Mouse (Mus musculus) lung, postnatal 36 days (tissue): ENCODE results near the gene Polr3b.

ENCODE experiments used
- DNase-seq: peaks from one replicate; pipeline ENCODE4 v3.0.0; 2022; ENCODE audit warnings: mixed read lengths

Polr3b gene

DNA sequence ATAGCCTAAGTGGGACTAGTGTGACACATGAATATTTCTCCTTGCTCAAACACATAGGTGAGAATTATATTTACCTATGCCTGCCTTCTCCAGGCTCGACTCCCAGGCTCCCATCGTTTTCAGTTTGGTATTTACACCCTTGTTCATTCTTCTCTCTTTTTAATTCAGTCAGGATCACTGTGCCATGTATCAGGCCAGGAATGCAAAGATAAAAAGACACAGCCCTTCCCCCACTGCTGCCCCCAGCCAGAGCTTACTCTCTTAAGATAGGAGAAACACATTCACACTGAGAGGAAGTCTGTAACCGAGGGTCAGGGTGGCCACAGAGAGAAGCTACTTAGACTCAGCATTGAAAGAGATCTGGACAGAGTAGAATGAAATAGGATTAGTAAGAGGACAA is 10.4 kb upstream of the Polr3b start:
- no peak for DNase-seq

DNA sequence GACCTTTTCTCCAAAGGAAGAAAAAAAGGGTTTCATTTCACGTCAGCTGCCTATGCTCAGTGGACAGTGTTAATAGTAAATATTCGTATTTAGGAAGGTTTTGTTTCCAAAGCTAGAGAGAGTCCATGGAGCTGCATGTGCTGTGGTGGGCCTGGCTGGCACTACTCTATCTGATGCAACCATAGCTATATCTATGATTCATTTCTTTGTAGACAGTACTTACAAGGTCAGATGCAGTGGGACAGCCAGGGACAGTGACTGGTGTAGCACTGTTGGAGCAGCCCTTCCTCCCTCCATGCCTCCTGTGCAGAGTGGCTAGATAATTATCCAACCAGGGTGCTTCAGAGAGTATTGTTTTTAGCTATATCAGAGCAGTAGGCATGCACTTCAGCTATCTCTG is 9.8 kb upstream of the Polr3b start:
- no peak for DNase-seq

- no peak for DNase-seq
Measured at GRCm38 (mm10) chr10:84613366-84613765, 8.7 kb upstream of the Polr3b start.

DNA sequence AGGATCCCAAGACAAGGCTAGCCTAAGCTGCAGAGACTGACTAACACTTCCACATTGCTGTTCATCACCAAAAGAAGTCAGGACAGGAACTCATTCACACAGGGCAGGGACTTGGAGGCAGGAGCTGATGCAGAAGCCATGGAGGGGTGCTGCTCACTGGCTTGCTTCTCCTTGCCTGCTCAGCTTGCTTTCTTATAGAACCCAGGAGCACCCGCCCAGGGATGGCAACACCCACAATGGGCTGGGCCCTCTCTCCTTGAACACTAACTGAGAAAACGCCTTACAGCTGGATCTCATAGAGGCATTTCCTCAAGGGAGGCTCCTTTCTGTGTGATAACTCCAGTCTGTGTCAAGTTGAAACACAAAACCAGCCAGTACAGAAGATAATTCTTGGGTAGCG is 7.0 kb upstream of the Polr3b start:
- no peak for DNase-seq

GRCm38 (mm10) chr10:84631182-84631581 is 9.1 kb downstream of the Polr3b start:
- DNase-seq: peak; percentile 37

GRCm38 (mm10) chr10:84632005-84632404 is 9.9 kb downstream of the Polr3b start:
- DNase-seq: no peak

- no peak for DNase-seq
Measured at GRCm38 (mm10) chr10:84636656-84637055, 14.6 kb downstream of the Polr3b start.

GRCm38 (mm10) chr10:84638382-84638781 is 16.3 kb downstream of the Polr3b start:
- no peak for DNase-seq

DNA sequence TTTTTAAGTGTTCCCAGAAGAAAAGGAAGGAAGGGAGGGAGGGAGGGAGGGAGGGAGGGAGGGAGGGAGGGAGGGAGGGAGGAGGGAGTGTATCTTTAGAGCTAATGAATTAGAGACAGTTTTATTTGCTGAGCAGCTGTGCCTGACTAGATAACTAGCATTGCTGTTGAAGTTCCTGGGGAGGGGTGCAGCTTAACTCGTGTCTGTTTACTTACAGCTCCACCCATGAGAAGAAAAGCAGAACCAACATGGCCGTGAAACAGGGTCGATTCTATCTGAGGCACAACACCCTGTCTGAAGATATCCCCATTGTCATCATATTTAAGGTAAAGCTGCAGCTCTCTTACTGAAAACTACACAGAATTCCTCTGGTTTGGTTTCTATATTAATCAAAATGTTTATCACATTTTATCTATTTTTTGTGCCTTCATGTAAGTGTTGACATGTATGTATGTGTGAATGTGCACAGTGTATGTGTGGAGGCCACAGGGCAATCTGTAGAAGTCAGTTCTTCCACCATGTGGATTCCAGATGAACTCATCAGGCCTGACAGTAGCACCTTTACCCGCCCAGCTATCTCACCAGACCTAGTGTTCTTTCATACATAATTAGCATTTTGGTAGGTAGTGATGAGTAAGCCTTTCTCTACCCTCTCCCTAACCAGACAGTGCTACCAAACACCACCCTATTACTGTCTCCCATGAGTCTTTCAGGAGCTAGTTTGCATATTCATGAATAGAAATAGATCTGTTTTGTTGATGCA is 17.6 kb downstream of the Polr3b start:
- no peak for DNase-seq

GRCm38 (mm10) chr10:84640861-84641260 is 18.8 kb downstream of the Polr3b start:
- no peak for DNase-seq

GRCm38 (mm10) chr10:84641576-84641975 is 19.5 kb downstream of the Polr3b start:
- DNase-seq: no peak

DNA sequence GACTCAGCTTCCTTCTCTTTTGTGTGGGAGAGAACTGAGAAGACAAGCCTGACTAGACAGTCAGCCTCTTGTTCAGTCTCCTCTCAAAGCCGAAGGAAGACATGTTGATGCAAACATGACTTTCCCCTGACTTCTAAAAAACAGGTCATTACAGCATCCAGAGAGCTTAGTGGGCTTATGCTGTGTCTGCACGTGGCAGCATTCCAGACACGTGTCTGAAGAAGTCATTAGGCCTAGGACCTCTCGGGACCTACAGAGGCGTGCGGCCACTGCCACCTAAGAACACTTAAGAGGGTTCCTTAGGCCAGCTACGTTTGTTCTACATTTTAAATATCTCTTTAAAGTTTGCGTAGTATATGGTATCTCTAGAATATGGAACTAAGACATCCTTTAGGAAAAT is 23.8 kb downstream of the Polr3b start:
- no peak for DNase-seq

DNA sequence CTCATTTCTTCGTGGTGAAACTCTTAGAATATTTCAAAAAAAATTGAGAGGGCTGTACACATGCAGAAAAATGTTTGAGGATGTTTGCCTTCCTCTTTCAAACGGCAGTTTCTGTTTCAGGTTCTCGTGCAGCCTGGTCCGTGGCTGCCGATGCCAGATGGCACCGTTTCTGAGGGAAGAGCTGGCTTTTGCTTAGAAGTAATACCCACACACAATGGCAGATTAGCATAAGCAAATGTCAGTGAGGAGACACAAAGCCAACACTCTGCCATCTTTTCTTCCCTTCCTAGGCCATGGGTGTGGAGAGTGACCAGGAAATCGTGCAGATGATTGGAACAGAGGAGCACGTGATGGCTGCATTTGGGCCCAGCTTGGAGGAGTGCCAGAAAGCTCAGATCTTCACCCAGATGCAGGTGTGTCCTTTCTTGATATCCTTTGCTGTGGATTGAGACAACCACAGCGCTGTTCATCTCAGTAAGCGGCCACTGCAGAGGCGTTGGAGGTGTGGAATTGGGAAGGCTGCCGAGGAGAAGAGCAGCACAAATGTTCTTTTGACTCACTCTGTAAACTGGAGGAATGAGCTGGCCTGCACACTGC is 24.5 kb downstream of the Polr3b start:
- DNase-seq: peak; percentile 59

- DNase-seq: no peak
Measured at GRCm38 (mm10) chr10:84647264-84647663, 25.2 kb downstream of the Polr3b start.

DNA sequence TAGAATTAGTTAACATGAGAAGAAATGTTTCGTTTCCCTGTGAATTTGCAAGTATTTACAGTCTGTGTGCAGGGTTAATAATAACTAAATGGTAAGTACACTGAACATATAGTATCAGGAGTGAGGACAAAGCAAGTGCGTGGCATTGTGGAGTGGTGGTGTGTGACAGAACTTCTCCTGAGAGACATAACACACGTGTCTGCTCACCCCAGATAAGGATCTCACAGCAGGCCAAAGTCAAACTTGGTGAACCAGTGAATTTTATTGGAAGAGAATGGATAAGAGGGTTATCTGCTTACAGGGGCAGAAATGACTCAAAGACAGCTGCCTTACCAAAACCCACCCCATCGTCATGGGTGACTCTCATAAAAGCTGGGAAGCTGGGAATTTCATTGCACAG is 26.8 kb downstream of the Polr3b start:
- no peak for DNase-seq

DNA sequence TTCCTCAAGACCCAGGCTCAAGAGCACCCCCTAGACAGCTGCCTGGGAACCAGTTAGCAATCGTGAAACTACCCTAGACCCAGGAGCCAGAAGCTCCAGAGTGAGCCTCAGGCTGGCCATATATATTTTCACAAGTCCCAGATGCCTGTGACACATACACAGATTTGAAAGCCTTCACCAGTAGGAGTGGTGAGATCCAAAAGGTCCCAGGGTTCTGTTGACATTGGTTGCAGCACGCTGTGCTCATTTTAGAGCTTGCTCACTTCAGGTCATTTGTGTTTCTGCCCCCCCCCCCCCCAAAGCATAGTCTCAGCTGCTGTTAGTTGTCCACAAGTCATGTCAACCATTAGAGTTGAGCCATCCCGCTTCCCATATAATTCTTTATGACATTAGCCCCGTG is 31.9 kb downstream of the Polr3b start:
- no peak for DNase-seq

GRCm38 (mm10) chr10:84654731-84655130 is 32.6 kb downstream of the Polr3b start:
- DNase-seq: no peak

DNA sequence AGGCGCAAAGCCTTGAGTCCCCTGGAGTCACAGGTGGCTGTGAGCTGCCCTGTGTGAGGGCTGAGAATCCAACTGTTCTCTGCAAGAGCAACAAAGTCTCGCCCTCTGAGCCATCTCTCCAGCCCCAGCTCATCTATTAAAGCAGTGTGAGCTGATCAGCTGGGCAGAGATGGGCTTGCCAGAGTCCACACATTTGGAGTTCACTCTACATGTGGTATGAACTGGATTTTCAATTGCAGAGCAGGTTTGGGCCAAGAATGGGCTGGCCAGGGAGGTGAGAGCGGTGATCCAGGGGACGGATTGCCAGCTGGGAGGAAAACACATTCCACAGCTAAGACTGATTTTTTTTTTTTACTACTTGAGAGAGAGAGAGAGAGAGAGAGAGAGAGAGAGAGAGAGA is 34.5 kb downstream of the Polr3b start:
- peak; percentile 71 for DNase-seq

DNA sequence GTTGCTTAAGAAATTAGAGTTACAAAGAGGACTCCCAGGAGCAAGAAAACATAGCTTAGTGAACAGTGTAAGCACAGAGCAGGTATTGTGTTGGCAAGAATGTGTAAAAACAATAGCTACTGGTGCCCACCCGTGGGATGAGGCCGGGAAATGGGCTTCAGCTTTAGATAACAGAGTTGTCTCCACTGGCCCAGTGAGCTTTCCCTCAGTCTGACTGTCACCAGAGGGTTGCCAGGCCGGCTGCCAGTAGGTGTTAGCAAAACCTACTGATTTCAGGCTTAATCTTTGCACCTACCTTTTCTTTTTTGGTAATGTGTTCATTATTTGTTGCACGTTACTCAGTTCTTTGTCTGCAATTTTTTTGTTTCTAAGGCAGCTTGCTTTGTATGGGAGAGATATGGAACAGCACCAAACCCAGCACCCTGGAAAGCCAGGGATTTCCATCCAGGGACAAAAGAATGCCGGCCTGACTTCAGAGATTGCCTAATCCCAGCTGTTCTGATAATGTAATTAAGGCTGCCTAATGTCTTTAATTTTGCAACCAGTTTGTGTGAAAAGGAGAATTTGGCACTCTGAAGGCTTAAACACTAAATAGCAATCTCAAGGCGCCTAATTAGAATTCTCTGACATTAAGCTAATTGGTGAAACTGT is 35.5 kb downstream of the Polr3b start:
- peak; percentile 22 for DNase-seq

GRCm38 (mm10) chr10:84658088-84658848 is 36.2 kb downstream of the Polr3b start:
- DNase-seq: no peak

GRCm38 (mm10) chr10:84659281-84659680 is 37.2 kb downstream of the Polr3b start:
- no peak for DNase-seq

DNA sequence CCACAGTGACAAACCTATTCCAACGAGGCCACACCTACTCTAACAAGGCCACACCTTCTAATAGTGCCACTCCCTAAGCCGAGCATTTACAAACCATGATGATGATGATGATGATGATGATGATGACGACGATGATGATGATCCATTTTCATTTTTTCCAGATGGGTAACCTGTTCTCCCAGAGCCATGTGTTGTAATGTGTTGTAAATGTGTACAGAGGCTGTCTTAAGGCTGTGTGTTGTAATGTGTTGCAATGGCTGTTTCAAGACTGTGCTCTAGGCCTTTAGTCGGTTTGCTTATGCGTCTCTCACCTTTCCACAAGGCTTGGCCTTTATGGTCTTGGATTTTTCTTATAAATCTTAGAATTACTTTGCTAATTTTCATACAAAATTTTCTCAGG is 40.0 kb downstream of the Polr3b start:
- no peak for DNase-seq

DNA sequence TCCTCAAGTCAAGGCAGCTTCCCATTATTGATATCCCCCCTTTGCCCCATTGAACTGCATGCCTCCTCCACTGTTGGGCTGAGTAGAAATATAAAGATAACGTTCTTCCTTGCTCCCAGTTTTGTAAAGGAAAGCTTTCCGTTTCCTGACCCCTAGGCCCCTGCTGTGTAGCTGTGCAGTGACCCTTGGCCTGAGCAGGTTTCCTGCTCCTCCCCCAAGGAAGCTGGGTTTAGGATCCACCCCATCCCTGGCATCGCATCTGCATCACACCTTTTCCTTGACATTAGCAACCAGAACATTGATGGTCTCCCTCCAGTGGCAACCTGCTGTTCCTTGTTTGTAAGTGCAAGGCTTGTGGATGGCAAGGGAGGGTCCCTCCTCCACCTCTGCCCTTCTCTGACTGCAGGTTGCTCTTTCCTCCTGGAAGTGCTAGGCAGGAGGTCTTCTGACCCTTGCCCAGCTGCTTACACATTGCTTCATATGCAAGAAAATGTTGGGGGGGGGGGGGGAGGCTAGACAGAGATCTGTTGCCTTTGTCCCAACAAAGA is 43.7 kb downstream of the Polr3b start:
- DNase-seq: no peak
